Comparison of ENCODE assay signal across 8 mouse cellular contexts in the genomic region with DNA sequence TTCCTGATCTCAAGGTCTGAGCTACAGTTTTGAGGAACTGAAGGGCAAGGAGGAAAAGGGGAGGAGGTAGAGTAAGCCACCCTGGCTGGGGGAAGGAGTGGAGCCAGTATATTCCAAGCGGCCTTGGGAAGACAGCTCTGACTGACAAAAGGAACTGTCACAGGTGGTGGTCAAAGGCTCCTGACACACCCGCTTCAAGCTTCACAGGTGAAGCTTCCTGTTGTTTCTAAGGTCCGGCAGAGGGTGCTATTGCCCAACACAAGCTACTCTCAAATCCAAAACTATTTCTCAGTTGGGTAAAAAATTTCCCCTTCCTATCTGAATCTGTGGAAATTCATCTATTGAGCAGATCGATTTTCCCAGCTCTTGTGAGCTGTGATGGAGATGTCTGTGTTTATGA. TPM values are rescaled to one million over a fixed set of nuclear protein-coding genes. Genes with fewer than 3 reads are reported as not detected.
DNase-seq lines count a peak whose midpoint lies in the region; ATAC-seq lines count a peak whose summit lies in the region.

No protein-coding gene starts in this region.

- no peaks in the 10 kb centered on the region for H3K27me3 ChIP-seq in liver, embryonic 12.5 days (replicated peaks)

- H3K9ac ChIP-seq in liver, embryonic 12.5 days = no peak overlapping the region

- H3K4me2 ChIP-seq in liver, embryonic 12.5 days = no peak overlapping the region

- H3K4me3 ChIP-seq in liver, embryonic 12.5 days = no peak overlapping the region

- no peak for ATAC-seq in cerebellum, adult (ENCODE audit: insufficient number of reproducible peaks, low FRiP score, low TSS enrichment)
- ATAC-seq in liver, embryonic 12.5 days = no peak
- peak; percentile 54 for ATAC-seq in megakaryocyte progenitor cell, adult 5-6 weeks (replicated peaks; ENCODE audit: poor library complexity)

- H3K4me1 ChIP-seq in liver, embryonic 12.5 days = no peaks in the 10 kb centered on the region

- H3K27ac ChIP-seq in liver, embryonic 12.5 days = no peak overlapping the region

- H3K36me3 ChIP-seq in liver, embryonic 12.5 days = no peaks in the 10 kb centered on the region

- 13% methylated on average over 4 of the region's 4 CpGs for WGBS in liver, embryonic 12.5 days (ENCODE audit: insufficient replicate concordance)

- DNase-seq in cerebellum, adult 9-10 months = peak; percentile 16
- DNase-seq in liver = peak; percentile 9
- peak; percentile 70 for DNase-seq in brain, adult 2 months (ENCODE audit: low read depth, low spot score)
- DNase-seq in gastrocnemius, adult 18-20 months (ENCODE audit: low spot score) = no peak
- no peak for DNase-seq in gastrocnemius, postnatal 25 days

- H3K9me3 ChIP-seq in liver, embryonic 12.5 days (replicated peaks) = no peaks in the 10 kb centered on the region

RNA-seq across cellular contexts. Expression of a gene that starts 31.1 kb away (rescaled TPM):
- polyA plus RNA-seq in liver, embryonic 12.5 days (2016; fragmentation: Nextera tagmentation; extraction: Ambion mirVana) = 0.12 and 0.19 TPM in 2 replicates
- not detected in 2 replicates for total RNA-seq in megakaryocyte progenitor cell, adult 5-6 weeks (2015)
- not detected in 2 replicates for total RNA-seq in megakaryocyte progenitor cell, adult 5-6 weeks (2017)
- total RNA-seq in gastrocnemius, adult 18-20 months (2021) = under 1 TPM; 0.71 to 0.74 TPM
- total RNA-seq in gastrocnemius, postnatal 25 days (2021) = 1 to 10 TPM; 3.6 to 4.6 TPM

Comparison
In these comparisons a context has a peak if more than half of its experiments do, and no peak if none do; other contexts are left out.
1. DNase-seq: peak in cerebellum, adult 9-10 months (single experiment), liver (single experiment) and brain, adult 2 months (single experiment); none in gastrocnemius, adult 18-20 months (single experiment) and gastrocnemius, postnatal 25 days (single experiment).